Mouse (Mus musculus): Measurements from ENCODE around the gene Arhgef5. TPM values are rescaled to one million over a fixed set of nuclear protein-coding genes. Genes with fewer than 3 reads are reported as not detected.

Arhgef5 gene
- total RNA-seq (2023) = 1 to 10 TPM in 1 of 2 experiments, under 1 TPM in 1; 0.44 to 1.4 TPM

GRCm38 (mm10) chr6:43265363-43266041, at the start of gene Arhgef5:
TSS of gene Arhgef5 (plus strand) at chr6:43265582.

GRCm38 (mm10) chr6:43231255-43231654, 34.1 kb upstream of the Arhgef5 start, which contains the start of gene Olfr47:
TSS of gene Olfr47 (plus strand) at chr6:43231529.

GRCm38 (mm10) chr6:43309454-43309853, 44.1 kb downstream of the Arhgef5 start, which contains the start of gene Nobox:
TSS of gene Nobox (minus strand) at chr6:43309554.

Other genes starting within 250 kb of the Arhgef5 start
- gene Olfr441, start 159.2 kb upstream of the Arhgef5 start, total RNA-seq (2023) = not detected
- not detected for gene Olfr237-ps1, start 119.0 kb upstream of the Arhgef5 start, total RNA-seq (2023)
- not detected for gene Olfr437, start 102.3 kb upstream of the Arhgef5 start, total RNA-seq (2023)
- not detected for gene Olfr13, start 93.4 kb upstream of the Arhgef5 start, total RNA-seq (2023)
- not detected for gene Olfr435, start 68.4 kb upstream of the Arhgef5 start, total RNA-seq (2023)
- not detected for gene Olfr434, start 52.6 kb upstream of the Arhgef5 start, total RNA-seq (2023)
- not detected for gene Olfr47, start 34.1 kb upstream of the Arhgef5 start, total RNA-seq (2023)
- gene Nobox, start 44.0 kb downstream of the Arhgef5 start, total RNA-seq (2023) = not detected